Mouse (Mus musculus): ENCODE data around the gene Tlcd1. TPM values are rescaled to one million over a fixed set of nuclear protein-coding genes. Genes with fewer than 3 reads are reported as not detected.
A peak's percentile ranks its signal among the peaks of the same experiment; 100 is the strongest.

The Tlcd1 gene
- polyA plus RNA-seq, 1 experiment from 2014 or later: 7.6 TPM

DNA sequence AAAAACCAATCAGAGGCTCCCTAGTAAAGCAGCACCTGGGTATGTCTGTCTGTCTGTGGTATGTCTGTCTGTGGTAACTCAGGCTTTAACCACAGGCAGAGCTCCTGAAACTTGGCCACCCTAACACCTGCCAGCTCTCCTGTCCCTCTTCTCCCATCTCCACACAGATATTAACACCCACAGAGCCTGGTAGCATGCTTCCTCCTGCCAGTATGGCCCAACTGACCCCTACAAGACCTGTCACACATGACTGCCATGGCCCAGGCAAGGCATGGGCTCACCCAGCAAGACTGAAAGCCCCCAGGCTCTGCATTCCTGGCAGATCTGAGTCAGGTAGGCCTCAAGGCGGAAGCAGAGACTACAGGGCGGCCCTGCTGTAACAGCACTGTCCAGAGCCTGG lies 13.5 kb upstream of the Tlcd1 start:
- peak overlapping the region; percentile 72 for H3K4me2 ChIP-seq
- peak overlapping the region; percentile 95 for H3K9ac ChIP-seq
- H3K36me3 ChIP-seq (replicated peaks): peaks cover 21% of the 10 kb centered on the region
- H3K9me3 ChIP-seq: no peaks in the 10 kb centered on the region
- no peak for ATAC-seq (replicated peaks)
- peak overlapping the region; percentile 69 for H3K4me3 ChIP-seq
- WGBS: 86% methylated on average over 2 of the region's 2 CpGs
- no peaks in the 10 kb centered on the region for H3K27me3 ChIP-seq (replicated peaks)
- H3K4me1 ChIP-seq: peaks cover 40% of the 10 kb centered on the region
- peak overlapping the region; percentile 92 for H3K27ac ChIP-seq

- peak overlapping the region; percentile 69 for H3K4me3 ChIP-seq
- H3K27ac ChIP-seq: peak overlapping the region; percentile 92
- H3K4me1 ChIP-seq: peaks cover 33% of the 10 kb centered on the region
- peak; percentile 18 for ATAC-seq (replicated peaks)
- H3K4me2 ChIP-seq: peak overlapping the region; percentile 72
- H3K9me3 ChIP-seq: no peaks in the 10 kb centered on the region
- H3K27me3 ChIP-seq (replicated peaks): no peaks in the 10 kb centered on the region
- peaks cover 15% of the 10 kb centered on the region for H3K36me3 ChIP-seq (replicated peaks)
- under 1% methylated on average over 22 of the region's 22 CpGs for WGBS
- peak overlapping the region; percentile 95 for H3K9ac ChIP-seq
These were observed 12.6 kb upstream of the Tlcd1 start for GRCm38 (mm10) chr11:78163681-78164603.

DNA sequence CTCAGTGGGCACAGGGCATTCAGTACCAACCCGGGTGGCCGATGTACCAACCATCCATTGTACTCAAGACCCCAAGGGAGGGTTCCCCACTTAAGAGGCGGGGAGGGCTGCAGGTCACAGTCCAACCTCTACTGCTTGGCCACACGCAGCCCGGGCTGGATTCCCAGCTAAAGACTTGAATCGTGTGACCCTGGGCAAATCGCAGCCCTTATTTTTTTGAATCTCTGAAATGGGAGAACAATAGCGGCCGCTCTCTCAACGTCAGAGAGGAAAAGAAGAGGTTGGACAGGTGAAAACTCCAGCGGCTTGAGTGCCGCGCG lies 11.9 kb upstream of the Tlcd1 start:
- WGBS: under 1% methylated on average over 14 of the region's 14 CpGs
- Histone ChIP-seq H3K4me2 (peak overlapping the region; percentile 72), H3K9ac (peak overlapping the region; percentile 95), H3K4me3 (peak overlapping the region; percentile 69), H3K27me3 (replicated peaks) (no peaks in the 10 kb centered on the region), H3K9me3 (no peaks in the 10 kb centered on the region), H3K36me3 (replicated peaks) (peaks cover 15% of the 10 kb centered on the region), H3K27ac (peak overlapping the region; percentile 92), H3K4me1 (peaks cover 32% of the 10 kb centered on the region)
- peak; percentile 25; the same call in 1 of the 2 replicates for ATAC-seq (replicated peaks)

GRCm38 (mm10) chr11:78164924-78165760 lies 11.4 kb upstream of the Tlcd1 start, which contains the start of gene Traf4:
Traf4 (minus strand) TSS chr11:78165589.
- 0% methylated on average over 78 of the region's 78 CpGs for WGBS
- Histone ChIP-seq H3K4me1 (peaks cover 32% of the 10 kb centered on the region), H3K9me3 (no peaks in the 10 kb centered on the region), H3K4me3 (peak within 1 kb of the TSS; percentile 69), H3K9ac (peak within 1 kb of the TSS; percentile 95), H3K4me2 (peak within 1 kb of the TSS; percentile 72), H3K27ac (peak within 1 kb of the TSS; percentile 92), H3K36me3 (replicated peaks) (peaks cover 15% of the 10 kb centered on the region), H3K27me3 (replicated peaks) (no peaks in the 10 kb centered on the region)
- ATAC-seq (replicated peaks): peak; percentile 90

GRCm38 (mm10) chr11:78165761-78166109 lies 10.8 kb upstream of the Tlcd1 start:
- peaks cover 32% of the 10 kb centered on the region for H3K4me1 ChIP-seq
- 3% methylated on average over 16 of the region's 16 CpGs for WGBS
- peak overlapping the region; percentile 69 for H3K4me3 ChIP-seq
- H3K4me2 ChIP-seq: peak overlapping the region; percentile 72
- no peaks in the 10 kb centered on the region for H3K9me3 ChIP-seq
- H3K27me3 ChIP-seq (replicated peaks): no peaks in the 10 kb centered on the region
- peak; percentile 38 for ATAC-seq (replicated peaks)
- peak overlapping the region; percentile 95 for H3K9ac ChIP-seq
- H3K27ac ChIP-seq: peak overlapping the region; percentile 92
- H3K36me3 ChIP-seq (replicated peaks): peaks cover 9% of the 10 kb centered on the region

GRCm38 (mm10) chr11:78166161-78166560 lies 10.3 kb upstream of the Tlcd1 start:
- Histone ChIP-seq H3K4me2 (peak overlapping the region; percentile 72), H3K4me3 (peak overlapping the region; percentile 69), H3K4me1 (peaks cover 32% of the 10 kb centered on the region), H3K9me3 (no peaks in the 10 kb centered on the region), H3K27me3 (replicated peaks) (no peaks in the 10 kb centered on the region), H3K36me3 (replicated peaks) (peaks cover 5% of the 10 kb centered on the region), H3K27ac (peak overlapping the region; percentile 92; the same call in 1 of the 2 replicates), H3K9ac (peak overlapping the region; percentile 95; the same call in 1 of the 2 replicates)
- ATAC-seq (replicated peaks): no peak
- WGBS: 47% methylated on average over 4 of the region's 4 CpGs

DNA sequence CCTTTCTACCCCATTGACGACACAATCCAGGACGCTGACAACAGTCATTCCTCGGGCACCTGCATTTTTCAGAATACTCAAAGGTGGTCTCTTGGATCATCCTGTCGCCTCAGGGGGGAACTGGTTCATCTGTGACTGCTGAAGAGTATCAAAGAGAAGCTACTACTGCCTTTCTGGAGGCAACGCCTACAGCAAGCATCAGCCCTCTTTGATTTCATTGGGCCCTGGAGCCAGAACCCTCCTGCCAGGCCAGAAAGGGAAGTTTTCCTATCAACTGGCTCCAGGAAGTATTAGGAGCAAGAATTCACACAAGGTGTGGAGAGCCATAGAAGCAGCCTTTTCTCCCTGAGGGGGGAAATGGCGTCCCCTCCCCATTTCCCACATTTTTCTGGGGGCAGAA lies 9.9 kb upstream of the Tlcd1 start:
- Histone ChIP-seq H3K9ac (no peak overlapping the region), H3K9me3 (no peaks in the 10 kb centered on the region), H3K4me1 (peaks cover 31% of the 10 kb centered on the region), H3K36me3 (replicated peaks) (0 out of 2 replicates have a peak, but pooled peaks cover 3% of the 10 kb centered on the region), H3K27ac (no peak overlapping the region), H3K4me3 (no peak overlapping the region), H3K27me3 (replicated peaks) (no peaks in the 10 kb centered on the region), H3K4me2 (no peak overlapping the region)
- no peak for ATAC-seq (replicated peaks)
- 67% methylated on average over 6 of the region's 6 CpGs for WGBS

- Histone ChIP-seq H3K4me1 (peaks cover 23% of the 10 kb centered on the region), H3K4me3 (no peak overlapping the region), H3K4me2 (no peak overlapping the region), H3K9ac (no peak overlapping the region), H3K36me3 (replicated peaks) (no peaks in the 10 kb centered on the region), H3K27me3 (replicated peaks) (no peaks in the 10 kb centered on the region), H3K9me3 (no peaks in the 10 kb centered on the region), H3K27ac (no peak overlapping the region)
- ATAC-seq (replicated peaks): no peak
- 85% methylated on average over 14 of the region's 14 CpGs for WGBS
These were observed 9.1 kb upstream of the Tlcd1 start for GRCm38 (mm10) chr11:78167257-78167959.

DNA sequence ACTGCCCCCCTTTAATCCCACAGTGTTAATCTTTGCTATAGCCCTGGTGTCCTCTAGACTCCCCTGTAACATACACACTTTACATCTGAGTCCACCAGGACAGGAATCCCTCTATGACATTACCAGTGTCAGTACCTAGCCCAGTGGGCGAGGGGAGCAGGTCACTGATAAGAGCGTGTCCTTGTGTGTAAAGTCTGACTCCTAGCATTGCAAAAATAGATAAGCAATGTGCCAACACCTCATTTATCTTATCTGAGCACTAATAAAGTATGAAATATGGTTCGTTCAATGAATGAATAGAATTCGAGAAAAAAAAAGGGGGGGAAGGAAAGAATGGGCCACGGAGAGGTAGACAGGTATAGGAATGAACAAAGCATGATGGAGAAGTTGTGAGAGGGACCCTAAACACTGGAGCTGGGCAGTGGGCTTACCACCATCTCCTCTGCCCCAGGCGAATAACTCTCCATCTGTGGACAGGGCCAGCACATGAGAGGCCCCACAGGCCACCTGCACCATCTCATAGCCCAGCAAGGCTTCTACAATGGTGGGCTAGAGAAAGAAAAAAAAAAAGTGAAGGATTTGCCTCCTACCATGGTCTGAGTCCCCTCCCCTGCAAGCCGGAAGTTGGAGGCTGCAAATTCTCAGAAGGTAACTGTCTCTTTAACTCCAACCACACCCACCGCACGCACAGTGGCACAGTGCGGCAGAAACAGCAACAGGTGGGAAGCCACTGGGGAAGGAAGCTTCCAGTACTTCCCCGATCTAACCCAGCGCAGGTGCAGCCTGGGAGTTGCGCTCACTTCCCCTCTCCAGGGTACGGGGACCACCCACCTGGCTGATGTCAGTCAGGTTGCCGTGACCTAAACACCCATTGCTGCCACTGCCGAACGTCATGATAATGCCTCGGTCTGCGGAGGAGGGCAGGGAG lies 7.7 kb upstream of the Tlcd1 start:
- 64% methylated on average over 19 of the region's 19 CpGs for WGBS
- Histone ChIP-seq H3K9ac (no peak overlapping the region), H3K36me3 (replicated peaks) (no peaks in the 10 kb centered on the region), H3K4me3 (no peak overlapping the region), H3K27me3 (replicated peaks) (no peaks in the 10 kb centered on the region), H3K9me3 (no peaks in the 10 kb centered on the region), H3K4me1 (peaks cover 9% of the 10 kb centered on the region), H3K4me2 (no peak overlapping the region), H3K27ac (no peak overlapping the region)
- no peak for ATAC-seq (replicated peaks)

DNA sequence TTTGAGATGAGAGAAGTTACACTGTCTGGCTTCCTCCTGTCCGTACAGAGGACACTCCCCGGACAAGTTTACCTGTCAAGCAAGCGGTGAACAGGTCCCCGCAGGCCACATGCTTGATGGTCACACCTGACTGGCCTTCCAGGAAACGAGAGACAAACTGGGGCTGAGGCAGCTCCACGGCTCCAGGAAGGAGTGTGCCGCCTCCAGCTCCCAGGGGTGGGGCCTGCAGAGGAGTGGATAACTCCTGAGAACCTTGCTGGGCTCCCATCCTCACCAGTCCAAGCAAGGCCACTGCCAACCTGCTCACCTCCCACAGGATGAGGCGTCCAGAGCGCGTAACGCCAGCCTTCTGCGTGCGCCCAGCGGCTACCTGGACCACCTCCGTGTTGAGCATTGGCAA lies 6.2 kb upstream of the Tlcd1 start:
- Histone ChIP-seq H3K36me3 (replicated peaks) (no peaks in the 10 kb centered on the region), H3K27me3 (replicated peaks) (no peaks in the 10 kb centered on the region), H3K4me1 (peaks cover 8% of the 10 kb centered on the region), H3K4me2 (no peak overlapping the region), H3K9me3 (no peaks in the 10 kb centered on the region), H3K4me3 (no peak overlapping the region), H3K9ac (no peak overlapping the region), H3K27ac (no peak overlapping the region)
- WGBS: 91% methylated on average over 15 of the region's 15 CpGs
- ATAC-seq (replicated peaks): no peak

- no peak for ATAC-seq (replicated peaks)
- Histone ChIP-seq H3K27ac (no peak overlapping the region), H3K4me3 (no peak overlapping the region), H3K36me3 (replicated peaks) (no peaks in the 10 kb centered on the region), H3K9me3 (no peaks in the 10 kb centered on the region), H3K4me1 (peaks cover 5% of the 10 kb centered on the region), H3K4me2 (no peak overlapping the region), H3K9ac (no peak overlapping the region), H3K27me3 (replicated peaks) (no peaks in the 10 kb centered on the region)
- 56% methylated on average over 4 of the region's 4 CpGs for WGBS
These were observed 5.2 kb upstream of the Tlcd1 start for GRCm38 (mm10) chr11:78171328-78171727.
